Mouse (Mus musculus): ENCODE data around the gene Trp53bp2.

Trp53bp2 gene

GRCm38 (mm10) chr1:182409401-182410173, 615 bp downstream of the Trp53bp2 start:
- no peak for DNase-seq

GRCm38 (mm10) chr1:182412586-182413270, 3.8 kb downstream of the Trp53bp2 start:
- DNase-seq: no peak

GRCm38 (mm10) chr1:182419481-182419880, 10.5 kb downstream of the Trp53bp2 start:
- DNase-seq: no peak

GRCm38 (mm10) chr1:182424274-182424673, 15.3 kb downstream of the Trp53bp2 start:
- DNase-seq: no peak

DNA sequence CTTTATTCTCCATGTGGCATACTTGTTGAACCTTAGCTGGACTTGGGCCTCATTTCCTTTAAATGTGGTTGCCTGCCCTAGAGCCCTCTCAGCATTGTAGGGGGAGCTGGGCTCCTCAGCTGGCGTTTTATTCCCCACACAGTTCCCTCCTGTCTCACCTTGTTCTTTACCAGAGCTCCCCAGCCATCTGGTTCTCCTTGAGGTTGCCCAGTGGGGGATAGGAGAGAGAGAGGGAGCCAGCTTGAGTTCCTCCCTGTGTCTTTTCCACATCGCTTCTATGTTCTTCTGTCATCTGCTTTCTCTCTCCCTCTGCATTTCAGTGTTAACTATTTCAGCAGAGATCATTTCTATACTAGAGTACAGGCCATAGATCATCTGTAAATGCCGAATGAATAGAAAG, 16.2 kb downstream of the Trp53bp2 start:
- DNase-seq: no peak

- DNase-seq: no peak
Observed at GRCm38 (mm10) chr1:182426444-182426843, 17.5 kb downstream of the Trp53bp2 start.

DNA sequence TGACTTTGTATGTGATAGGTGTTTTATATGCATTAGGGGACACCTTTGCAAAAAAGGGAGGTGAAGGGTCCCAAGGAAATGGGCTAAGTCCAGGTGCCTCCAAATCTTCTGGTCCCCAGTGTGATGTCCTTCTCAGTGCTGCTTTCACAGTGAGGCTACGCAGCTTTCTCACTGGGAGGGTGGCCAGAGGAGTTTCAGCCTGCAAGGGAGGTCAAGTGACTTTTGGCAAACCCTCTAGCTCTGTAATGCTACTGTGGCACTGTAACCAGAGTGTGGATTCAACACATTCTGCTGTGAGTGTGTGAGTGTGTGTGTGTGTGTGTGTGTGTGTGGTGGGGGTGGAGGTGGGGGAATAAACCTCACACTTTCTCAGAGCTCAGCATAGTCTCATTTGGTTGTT, 18.5 kb downstream of the Trp53bp2 start:
- no peak for DNase-seq

DNA sequence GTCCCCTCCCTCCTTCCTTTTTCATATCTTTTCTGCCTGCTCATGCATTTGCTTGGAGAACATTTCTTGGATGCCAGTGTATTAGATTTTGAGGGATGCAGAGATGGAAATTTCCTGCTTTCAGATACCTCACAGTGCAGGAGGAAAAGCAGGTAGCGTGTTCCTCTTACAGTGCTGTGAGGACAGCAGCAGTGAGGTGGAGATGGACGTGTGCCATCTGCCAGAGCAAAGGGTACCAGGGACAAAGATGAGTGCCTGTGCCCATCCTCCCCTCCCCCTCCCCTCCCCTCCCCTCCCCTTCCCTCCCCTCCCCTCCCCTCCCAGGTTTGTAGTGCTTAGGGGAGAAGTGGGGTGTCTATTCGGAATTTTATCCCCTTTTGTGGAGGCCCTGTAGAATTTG, 20.9 kb downstream of the Trp53bp2 start:
- DNase-seq: no peak

DNA sequence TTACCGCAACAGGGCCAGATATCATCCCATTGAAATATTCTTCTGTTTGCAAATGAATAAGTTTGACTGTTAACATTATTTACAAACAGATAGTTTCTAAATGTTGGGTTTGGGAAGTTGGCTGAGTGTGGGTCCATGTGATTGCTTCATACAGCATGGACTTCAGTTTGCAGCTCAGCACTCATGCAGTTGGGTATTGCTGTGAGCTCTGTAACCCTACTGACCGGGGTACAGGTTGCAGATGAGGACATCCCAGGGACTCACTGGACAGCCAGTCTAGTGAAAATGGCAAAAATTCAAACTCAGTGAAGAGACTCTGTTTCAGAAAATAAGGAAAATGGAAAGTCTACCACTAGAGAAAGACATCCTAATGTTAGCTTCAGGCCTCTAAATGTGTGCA, 21.7 kb downstream of the Trp53bp2 start:
- no peak for DNase-seq

DNA sequence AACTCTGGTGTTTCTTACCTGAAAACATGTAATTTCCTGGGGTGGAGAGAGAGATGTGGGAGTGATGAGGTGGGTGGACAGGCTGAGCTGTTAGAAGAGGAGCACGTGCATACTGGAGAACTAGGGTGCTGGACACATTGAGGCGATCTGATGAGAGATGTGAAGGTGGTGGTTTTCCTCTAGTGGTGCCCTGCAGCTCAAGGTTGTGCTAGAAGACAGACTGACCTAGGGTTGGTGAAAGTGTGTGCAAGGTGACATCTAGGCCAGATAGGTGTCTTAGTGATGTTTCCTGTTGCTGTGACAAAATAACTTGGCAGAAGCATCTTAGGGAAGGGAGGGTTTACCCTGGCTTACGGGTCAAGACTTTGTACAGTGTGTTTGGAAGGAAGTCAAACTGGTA, 23.1 kb downstream of the Trp53bp2 start:
- DNase-seq: no peak

- DNase-seq: no peak
Observed at GRCm38 (mm10) chr1:182436746-182437145, 27.8 kb downstream of the Trp53bp2 start.

GRCm38 (mm10) chr1:182439546-182440222, 30.7 kb downstream of the Trp53bp2 start:
- DNase-seq: peak; percentile 34

GRCm38 (mm10) chr1:182441791-182442473, 33.0 kb downstream of the Trp53bp2 start:
- DNase-seq: peak; percentile 33

GRCm38 (mm10) chr1:182444116-182444515, 35.1 kb downstream of the Trp53bp2 start:
- DNase-seq: no peak

GRCm38 (mm10) chr1:182448276-182449035, 39.5 kb downstream of the Trp53bp2 start:
- no peak for DNase-seq

GRCm38 (mm10) chr1:182452473-182452872, 43.5 kb downstream of the Trp53bp2 start:
- no peak for DNase-seq

GRCm38 (mm10) chr1:182455080-182455479, 46.1 kb downstream of the Trp53bp2 start:
- DNase-seq: no peak

DNA sequence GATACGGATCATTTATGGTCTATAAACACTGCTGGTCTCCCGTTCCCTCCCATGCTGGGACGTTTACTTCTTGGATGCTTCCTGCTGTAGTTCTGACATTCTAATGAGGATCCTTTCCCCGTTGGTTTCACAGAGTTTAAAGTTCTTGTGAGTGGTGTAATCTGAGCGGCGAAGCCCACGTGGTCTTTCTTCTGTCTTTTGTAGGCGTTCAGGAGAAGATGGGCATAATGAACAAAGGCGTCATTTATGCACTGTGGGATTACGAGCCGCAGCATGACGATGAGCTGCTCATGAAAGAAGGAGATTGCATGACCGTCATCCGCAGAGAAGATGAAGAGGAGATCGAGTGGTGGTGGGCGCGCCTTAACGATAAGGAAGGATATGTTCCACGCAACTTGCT, 49.6 kb downstream of the Trp53bp2 start:
- no peak for DNase-seq

GRCm38 (mm10) chr1:182459436-182459835, 50.5 kb downstream of the Trp53bp2 start:
- DNase-seq: no peak

- no peak for DNase-seq
Observed at GRCm38 (mm10) chr1:182460291-182461244, 51.6 kb downstream of the Trp53bp2 start.

GRCm38 (mm10) chr1:182461261-182461660, 52.3 kb downstream of the Trp53bp2 start:
- DNase-seq: no peak

Measured in right cerebral cortex, adult 18-20 months (tissue).